Mouse (Mus musculus) layer of hippocampus, postnatal 10 days (tissue): Measurements from ENCODE around the gene Skp2. TPM values are rescaled to one million over a fixed set of nuclear protein-coding genes. Genes with fewer than 3 reads are reported as not detected.
A peak's percentile ranks its signal among the peaks of the same experiment; 100 is the strongest.

Experiments used
- DNase-seq, 2 experiments: peaks; one replicate each; pipeline ENCODE4 v3.0.0; 2021; ENCODE audit warnings: low spot score in 2 of 2
- total RNA-seq, 2 experiments: library from RNA; stranded (reverse); gene quantifications; 2 replicates each; pipeline ENCODE4 v1.2.3; 2021

Skp2 gene
- total RNA-seq, 2 experiments from 2014 or later, result 7.2 to 7.5 TPM

DNA sequence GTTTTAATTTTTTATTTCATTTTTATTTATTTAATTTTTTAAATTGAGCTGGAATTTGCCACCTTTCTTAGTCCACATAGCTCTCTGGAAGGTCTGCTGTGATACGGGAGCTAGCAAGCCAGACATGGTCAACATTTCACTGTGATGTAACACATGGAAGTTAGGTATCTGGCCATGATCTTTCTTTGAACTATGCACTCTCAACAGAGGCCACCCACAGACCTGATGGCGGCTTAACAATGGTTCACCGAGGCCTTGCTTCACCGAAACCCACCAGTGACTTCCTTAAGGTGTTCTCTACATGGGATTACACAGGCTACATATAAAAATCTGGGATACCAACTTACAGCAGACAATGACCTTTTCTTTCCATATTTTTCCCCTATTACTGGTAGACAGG is 41.1 kb downstream of the Skp2 start:
- DNase-seq, result no peak

- DNase-seq, result no peak
These were observed 41.7 kb downstream of the Skp2 start for GRCm38 (mm10) chr15:9113556-9113955.

DNA sequence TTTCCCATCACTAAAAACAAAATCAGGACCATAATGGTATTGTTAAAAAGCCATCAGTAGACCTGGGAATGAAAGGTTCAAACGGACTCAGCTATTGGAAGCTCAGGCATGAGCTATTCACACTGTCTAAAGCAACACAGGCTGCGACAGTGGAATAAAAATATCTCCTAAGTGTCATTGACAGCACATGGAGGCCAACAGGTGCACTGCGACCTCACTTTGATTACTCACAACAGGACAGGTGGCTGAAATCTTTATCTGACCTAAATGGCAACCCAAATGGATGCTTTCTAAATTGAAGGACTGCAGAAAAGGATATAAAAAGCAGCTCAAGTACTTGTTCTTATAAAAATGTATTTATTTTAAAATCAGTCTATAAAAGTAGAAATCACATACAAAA is 43.6 kb downstream of the Skp2 start:
- no peak for DNase-seq

DNA sequence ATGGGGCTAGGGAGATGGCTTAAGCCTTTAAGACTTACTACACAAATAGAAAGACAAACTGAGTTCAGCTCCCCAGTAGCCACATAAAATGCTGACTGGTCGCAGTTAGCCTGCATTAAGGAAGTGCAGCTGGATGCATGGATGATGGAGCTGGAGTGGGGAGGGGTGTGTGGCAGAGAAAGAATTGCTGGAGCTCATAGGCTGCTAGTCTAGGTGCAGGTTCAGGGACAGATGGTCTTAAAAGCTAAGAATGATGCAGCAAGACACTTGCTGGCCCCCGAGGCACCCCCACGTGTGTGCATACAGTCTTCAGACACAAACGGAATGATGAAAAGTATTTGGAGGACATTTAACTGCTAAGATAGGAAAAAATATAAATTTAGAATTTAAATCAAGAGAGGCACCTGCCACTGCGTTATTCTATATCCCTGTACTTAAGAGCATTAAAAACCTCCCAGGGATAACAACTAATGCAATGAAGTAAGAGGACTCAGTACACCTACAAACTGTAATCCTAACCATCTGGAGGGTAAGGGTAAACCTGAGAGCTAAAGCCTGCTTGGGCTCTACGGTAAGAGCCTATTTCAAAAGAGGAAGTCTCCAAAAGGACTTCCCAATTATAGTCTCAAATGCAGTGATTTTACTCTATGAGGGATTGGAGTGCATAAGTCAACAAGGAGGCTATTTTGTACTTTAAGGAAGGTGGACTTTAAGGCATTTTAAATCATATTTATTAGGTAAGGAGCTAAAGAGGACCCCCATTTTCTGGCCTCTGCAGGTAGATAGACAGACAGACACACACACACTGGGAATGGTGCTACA is 44.5 kb downstream of the Skp2 start:
- DNase-seq, result no peak

DNA sequence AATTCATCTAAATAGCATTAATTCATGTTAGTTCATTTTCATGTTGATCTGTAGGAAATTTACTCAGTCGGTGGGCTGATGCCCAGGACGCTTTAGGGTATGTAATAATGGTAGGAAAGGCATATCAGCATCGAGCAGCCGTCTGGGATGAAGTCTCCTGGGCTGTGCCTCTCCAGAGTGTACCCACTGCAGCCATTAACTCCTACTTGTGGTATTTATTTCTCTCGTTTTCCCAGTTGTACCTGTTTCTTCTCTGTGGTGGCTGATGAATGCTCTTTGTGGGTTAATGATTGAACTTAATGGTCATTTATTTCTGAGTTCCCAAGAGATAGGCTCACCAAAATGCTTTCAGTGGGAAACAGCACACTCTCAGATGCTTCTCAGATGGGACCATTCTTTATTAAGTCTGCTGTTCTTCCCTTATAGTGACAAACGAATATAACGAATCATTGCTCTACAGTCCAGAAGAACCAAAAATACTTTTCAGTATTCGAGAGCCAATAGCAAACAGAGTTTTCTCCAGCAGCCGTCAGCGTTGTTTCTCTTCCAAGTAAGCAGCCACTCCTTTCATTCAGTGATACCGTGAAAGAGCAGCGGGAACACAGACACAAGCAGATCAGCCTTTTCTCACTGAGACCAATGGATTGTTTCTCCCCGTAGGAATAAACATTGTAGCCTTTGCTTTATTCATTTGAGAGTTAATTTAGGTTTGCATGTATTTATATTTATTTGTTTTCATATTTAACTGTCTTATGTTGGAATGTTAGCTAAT is 48.7 kb downstream of the Skp2 start:
- DNase-seq, result no peak

DNA sequence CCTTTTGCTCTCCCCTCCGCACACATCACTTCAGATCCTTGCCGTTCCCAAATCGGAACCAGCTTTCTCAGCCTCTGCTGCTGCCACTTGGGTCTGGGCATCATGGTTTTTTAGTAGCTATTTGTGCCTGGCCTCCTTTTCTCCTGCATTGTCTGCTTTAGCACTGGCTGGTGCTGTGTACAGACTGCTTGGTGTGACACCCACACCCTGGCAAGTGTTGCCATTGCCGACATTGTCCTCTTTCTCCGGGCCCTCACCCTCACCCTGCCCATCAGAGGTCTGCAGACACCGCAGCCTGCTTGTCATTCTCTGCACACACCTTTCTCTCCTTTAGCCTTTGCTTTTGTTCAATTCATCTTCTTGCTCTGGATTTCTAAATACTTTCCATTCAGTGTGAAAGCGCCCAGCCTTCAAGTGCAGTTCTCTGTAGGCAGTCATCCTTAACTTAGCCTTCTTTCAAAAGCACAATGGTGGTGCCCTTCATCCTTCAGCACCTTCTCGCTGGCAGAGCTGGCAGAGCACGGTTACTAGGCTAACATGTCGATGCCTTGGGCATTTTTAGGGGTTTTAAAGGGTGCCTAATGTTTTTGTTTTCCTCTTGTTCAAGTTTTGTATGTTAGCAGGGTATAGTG is 54.7 kb downstream of the Skp2 start:
- peak in 1 of 2 experiments; percentile 22 for DNase-seq

GRCm38 (mm10) chr15:9096865-9097264 is 58.4 kb downstream of the Skp2 start:
- DNase-seq, result no peak

GRCm38 (mm10) chr15:9094366-9094750 is 60.9 kb downstream of the Skp2 start:
- peak; percentile 31 to 57 for DNase-seq

- no peak for DNase-seq
These were observed 61.4 kb downstream of the Skp2 start for GRCm38 (mm10) chr15:9093598-9094365.

- no peak for DNase-seq
These were observed 64.6 kb downstream of the Skp2 start for GRCm38 (mm10) chr15:9090662-9091061.

- DNase-seq, result no peak
These were observed 66.0 kb downstream of the Skp2 start for GRCm38 (mm10) chr15:9089136-9089720.

DNA sequence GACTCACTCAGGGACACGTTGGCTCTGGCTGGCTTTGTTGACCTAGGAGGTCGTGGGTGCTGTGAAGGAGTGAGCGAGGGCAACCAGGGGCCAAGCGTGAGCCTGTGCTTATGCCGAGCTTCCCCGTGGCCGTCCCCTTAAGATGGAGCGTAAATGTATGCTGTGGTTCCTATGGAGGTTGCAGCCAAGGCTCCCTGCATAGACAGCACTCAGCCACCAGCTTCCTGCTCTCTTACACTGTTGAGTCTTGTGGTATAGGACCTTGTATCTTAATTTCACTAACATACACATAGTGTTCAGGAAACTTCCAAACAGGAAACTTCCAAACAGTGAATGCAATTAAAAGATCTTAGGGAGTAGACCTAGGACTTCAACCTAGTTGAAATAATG is 66.5 kb downstream of the Skp2 start:
- DNase-seq, result no peak

- DNase-seq, result no peak
These were observed 67.1 kb downstream of the Skp2 start for GRCm38 (mm10) chr15:9087895-9088682.

DNA sequence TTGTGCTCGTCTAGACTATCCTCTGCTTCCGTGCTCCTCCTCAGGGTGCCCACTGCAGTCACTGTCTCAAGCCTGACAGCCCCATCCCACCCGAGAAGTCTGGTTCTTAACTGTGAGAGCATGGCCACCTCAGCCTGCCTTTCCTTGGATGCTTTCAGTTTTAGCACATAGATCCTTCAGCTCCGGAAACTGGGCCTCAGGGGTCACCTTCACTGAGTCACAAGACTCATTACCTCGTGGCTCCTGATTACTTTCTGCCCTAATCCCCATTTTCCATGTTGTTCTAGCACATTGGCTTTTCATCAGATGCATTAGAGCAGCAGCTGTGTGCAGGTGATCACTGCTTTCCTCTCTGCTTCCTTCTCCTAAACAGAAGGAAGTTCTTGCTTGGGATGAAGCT is 67.8 kb downstream of the Skp2 start:
- DNase-seq, result no peak

GRCm38 (mm10) chr15:9086813-9087212 is 68.4 kb downstream of the Skp2 start:
- DNase-seq, result no peak

DNA sequence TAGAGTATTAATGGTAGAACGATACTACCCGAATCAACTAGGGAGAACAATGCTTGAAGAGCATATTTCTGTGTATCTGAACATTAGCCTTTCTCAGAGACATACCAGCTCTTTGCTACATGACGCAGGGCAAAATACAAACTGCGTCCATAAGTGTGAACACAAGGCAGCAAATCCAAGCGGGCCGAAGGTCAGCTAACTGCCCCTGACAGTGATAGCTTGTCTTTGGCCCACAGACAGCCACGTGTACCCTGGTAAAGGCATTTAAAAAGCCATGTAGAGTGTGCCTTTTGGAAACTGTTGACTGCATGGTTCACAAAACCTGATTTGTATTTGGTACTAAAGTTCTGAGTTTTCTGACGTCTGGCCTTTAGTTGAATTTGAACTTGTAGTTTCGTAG is 72.5 kb downstream of the Skp2 start:
- no peak for DNase-seq

DNA sequence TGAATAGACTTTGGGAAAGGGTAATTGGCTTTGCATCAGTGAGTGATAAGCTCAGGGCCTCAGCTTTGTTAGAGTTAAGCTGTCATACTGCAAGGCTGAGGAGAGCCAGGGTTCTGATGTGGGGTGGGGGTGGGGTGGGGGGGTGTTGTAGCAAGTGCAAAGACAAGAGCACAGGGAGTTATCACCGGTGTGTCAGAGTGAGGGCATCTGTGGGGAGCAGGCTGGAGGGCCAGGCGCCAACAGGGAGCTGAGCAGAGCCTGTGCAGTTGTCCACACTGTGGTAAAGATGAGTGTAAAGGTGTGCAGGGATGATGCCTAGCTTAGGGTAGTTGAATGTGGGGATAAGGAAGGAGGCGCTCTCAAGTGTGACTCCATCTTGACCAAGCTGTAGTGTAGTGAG is 73.9 kb downstream of the Skp2 start:
- DNase-seq, result no peak

DNA sequence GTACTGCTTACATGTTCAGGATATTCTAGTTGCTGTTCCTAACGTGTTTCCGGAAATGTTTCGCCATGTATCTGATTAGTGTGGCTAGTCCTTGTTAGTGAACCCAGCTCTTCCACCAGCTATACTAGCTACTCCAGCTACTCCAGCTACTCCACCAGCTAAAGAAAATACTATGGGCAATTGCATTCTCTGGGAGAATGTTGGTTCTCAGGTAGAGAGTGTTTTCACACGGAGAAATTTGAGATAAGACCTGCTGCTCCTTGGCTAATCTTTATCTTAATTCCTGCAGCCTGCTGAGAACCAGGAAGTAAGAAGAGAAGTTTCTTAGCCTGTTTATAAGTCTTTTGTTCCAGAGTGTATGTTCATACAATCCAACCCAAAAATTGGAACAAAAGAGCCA is 75.0 kb downstream of the Skp2 start:
- DNase-seq, result no peak

- DNase-seq, result no peak
These were observed 75.6 kb downstream of the Skp2 start for GRCm38 (mm10) chr15:9079626-9080025.
